ENCODE assay signal across 9 mouse cellular contexts in genomic region chr3:152264830-152265229, GRCm38 (mm10). TPM values are rescaled to one million over a fixed set of nuclear protein-coding genes. Genes with fewer than 3 reads are reported as not detected.
DNase-seq lines count a peak whose midpoint lies in the region; ATAC-seq and TF ChIP-seq lines count a peak whose summit lies in the region.
"Had no signal": no experiment of that assay in that cellular context is flagged by ENCODE, and none has a peak within 500 bp of the region (broad histone marks: within the 10 kb centered on the region; RNA-seq: fewer than 3 reads in every experiment).

No protein-coding gene starts in this region.

- no peak for ATAC-seq in lung, embryonic 15.5 days (ENCODE audit: borderline replicate concordance, extremely low read depth, low FRiP score, low TSS enrichment)
- ATAC-seq in heart, embryonic 11.5 days (replicated peaks; ENCODE audit: insufficient number of reproducible peaks, low FRiP score, low TSS enrichment), result no peak
- ATAC-seq in limb, embryonic 13.5 days (ENCODE audit: low FRiP score, low read depth), result no peak

- no peaks in the 10 kb centered on the region for H3K36me3 ChIP-seq in lung, embryonic 15.5 days
- no peaks in the 10 kb centered on the region for H3K36me3 ChIP-seq in heart, embryonic 11.5 days (ENCODE audit: control insufficient read depth, insufficient read depth, low read length)
- no peaks in the 10 kb centered on the region for H3K36me3 ChIP-seq in limb, embryonic 13.5 days
- H3K36me3 ChIP-seq in small intestine, adult 2 months (ENCODE audit: control insufficient read depth, insufficient read depth, low read length), result no peaks in the 10 kb centered on the region

- no peak for TF ChIP-seq CTCF in small intestine, adult 2 months (IDR thresholded peaks at IDR 0.05; ENCODE audit: extremely low read depth, insufficient read length, insufficient replicate concordance, low read depth, low read length)

- no peaks in the 10 kb centered on the region for H3K9me3 ChIP-seq in lung, embryonic 15.5 days
- no peaks in the 10 kb centered on the region for H3K9me3 ChIP-seq in heart, embryonic 11.5 days (replicated peaks; ENCODE audit: control insufficient read depth, low read length)
- no peaks in the 10 kb centered on the region for H3K9me3 ChIP-seq in limb, embryonic 13.5 days

- H3K4me3 ChIP-seq in lung, embryonic 15.5 days, result peak overlapping the region; percentile 67
- H3K4me3 ChIP-seq in heart, embryonic 11.5 days (ENCODE audit: low read depth, low read length), result peak overlapping the region; percentile 69
- peak overlapping the region; percentile 62 for H3K4me3 ChIP-seq in limb, embryonic 13.5 days
- H3K4me3 ChIP-seq in small intestine, adult 2 months (ENCODE audit: low read depth, low read length), result no peak overlapping the region

- peak overlapping the region; percentile 87 for H3K9ac ChIP-seq in lung, embryonic 15.5 days
- peak overlapping the region; percentile 96 for H3K9ac ChIP-seq in heart, embryonic 11.5 days (ENCODE audit: low read depth, low read length)
- H3K9ac ChIP-seq in limb, embryonic 13.5 days, result peak overlapping the region; percentile 80; the same call in 1 of the 2 replicates

- no peak for TF ChIP-seq POLR2A in small intestine, adult 2 months (IDR thresholded peaks at IDR 0.05; ENCODE audit: low read depth, low read length)

- 19% methylated on average over 12 of the region's 12 CpGs for WGBS in lung, embryonic 15.5 days
- WGBS in heart, embryonic 11.5 days (ENCODE audit: insufficient replicate concordance), result 20% methylated on average over 12 of the region's 12 CpGs
- 42% methylated on average over 12 of the region's 12 CpGs for WGBS in limb, embryonic 13.5 days
- WGBS in small intestine, adult 2 months, result 74% methylated on average over 12 of the region's 12 CpGs

- peaks cover 13% of the 10 kb centered on the region; the same call in 1 of the 2 replicates for H3K27me3 ChIP-seq in lung, embryonic 15.5 days
- no peaks in the 10 kb centered on the region for H3K27me3 ChIP-seq in heart, embryonic 11.5 days (ENCODE audit: control insufficient read depth, insufficient read depth, low read length)
- peaks cover 28% of the 10 kb centered on the region for H3K27me3 ChIP-seq in limb, embryonic 13.5 days
- H3K27me3 ChIP-seq in small intestine, adult 2 months (ENCODE audit: control insufficient read depth, insufficient read depth, low read length), result peaks cover 4% of the 10 kb centered on the region; the same call in 1 of the 2 replicates

- peak overlapping the region; percentile 94 for H3K27ac ChIP-seq in lung, embryonic 15.5 days
- peak overlapping the region; percentile 99 for H3K27ac ChIP-seq in heart, embryonic 11.5 days (ENCODE audit: low read depth, low read length)
- 0 out of 2 replicates have a peak overlapping the region, but pooled peaks have one; percentile 88 for H3K27ac ChIP-seq in limb, embryonic 13.5 days
- 0 out of 2 replicates have a peak overlapping the region, but pooled peaks have one; percentile 46 for H3K27ac ChIP-seq in small intestine, adult 2 months (ENCODE audit: insufficient read depth, low read depth, low read length)

- peak overlapping the region; percentile 80 for H3K4me2 ChIP-seq in lung, embryonic 15.5 days
- H3K4me2 ChIP-seq in heart, embryonic 11.5 days, result peak overlapping the region; percentile 65
- peak overlapping the region; percentile 88 for H3K4me2 ChIP-seq in limb, embryonic 13.5 days (replicated peaks)

- no peak for DNase-seq in lung, postnatal 14 days
- DNase-seq in cerebellum, adult 11 months, result no peak
- DNase-seq in cerebellum, postnatal 14 days, result no peak
- DNase-seq in thymus, postnatal 14 days, result no peak
- DNase-seq: right cerebral cortex, postnatal 14 days had no signal

- peaks cover 29% of the 10 kb centered on the region for H3K4me1 ChIP-seq in lung, embryonic 15.5 days
- peaks cover 20% of the 10 kb centered on the region for H3K4me1 ChIP-seq in heart, embryonic 11.5 days (ENCODE audit: control insufficient read depth, insufficient read depth, low read length)
- peaks cover 26% of the 10 kb centered on the region for H3K4me1 ChIP-seq in limb, embryonic 13.5 days
- H3K4me1 ChIP-seq in small intestine, adult 2 months (ENCODE audit: control insufficient read depth, insufficient read depth, insufficient read length, low read length), result peaks cover 8% of the 10 kb centered on the region

RNA-seq across cellular contexts. Expression of gene Nexn, which starts 1.3 kb away (rescaled TPM):
- 64.4 and 75.1 TPM in 2 replicates for polyA plus RNA-seq in lung, embryonic 15.5 days (2015; fragmentation: Nextera tagmentation; extraction: Ambion mirVana)
- 165 and 210 TPM in 2 replicates for polyA plus RNA-seq in heart, embryonic 11.5 days (2014; fragmentation: Nextera tagmentation; extraction: Ambion mirVana)
- polyA plus RNA-seq in limb, embryonic 13.5 days (2015; fragmentation: Nextera tagmentation; extraction: Ambion mirVana), result 26.0 and 27.9 TPM in 2 replicates
- 0.05 TPM in 1 of 2 replicates, not detected in the other for polyA plus RNA-seq in small intestine, adult 2 months (2012; rRNA removed)

RNA-seq across cellular contexts. Expression of gene Fubp1, which starts 54.6 kb away (rescaled TPM):
- 261 and 272 TPM in 2 replicates for polyA plus RNA-seq in lung, embryonic 15.5 days (2015; fragmentation: Nextera tagmentation; extraction: Ambion mirVana)
- polyA plus RNA-seq in heart, embryonic 11.5 days (2014; fragmentation: Nextera tagmentation; extraction: Ambion mirVana), result 158 TPM in 2 replicates
- 325 and 338 TPM in 2 replicates for polyA plus RNA-seq in limb, embryonic 13.5 days (2015; fragmentation: Nextera tagmentation; extraction: Ambion mirVana)
- polyA plus RNA-seq in small intestine, adult 2 months (2012; rRNA removed), result 9.3 and 18.4 TPM in 2 replicates

RNA-seq across cellular contexts. Expression of gene Dnajb4, which starts 54.7 kb away (rescaled TPM):
- polyA plus RNA-seq in lung, embryonic 15.5 days (2015; fragmentation: Nextera tagmentation; extraction: Ambion mirVana), result 38.2 and 41.4 TPM in 2 replicates
- polyA plus RNA-seq in heart, embryonic 11.5 days (2014; fragmentation: Nextera tagmentation; extraction: Ambion mirVana), result 46.2 and 49.0 TPM in 2 replicates
- 34.2 and 37.2 TPM in 2 replicates for polyA plus RNA-seq in limb, embryonic 13.5 days (2015; fragmentation: Nextera tagmentation; extraction: Ambion mirVana)
- polyA plus RNA-seq in small intestine, adult 2 months (2012; rRNA removed), result 0.48 and 1.4 TPM in 2 replicates

Comparison
In these comparisons a context has a peak if more than half of its experiments do, and no peak if none do; other contexts are left out.
1. H3K27ac ChIP-seq: peak in every context shown above with its lines; median percentile 99 in heart, embryonic 11.5 days; 94 in lung, embryonic 15.5 days; 88 in limb, embryonic 13.5 days; 46 in small intestine, adult 2 months.
2. RNA of gene Nexn, which starts 1.3 kb away (polyA plus RNA-seq): 165 to 210 TPM in heart, embryonic 11.5 days, 64.4 to 75.1 TPM in lung, embryonic 15.5 days and 26.0 to 27.9 TPM in limb, embryonic 13.5 days; 0.05 TPM in small intestine, adult 2 months; every median in the first group is over 10 times any median in the second.
3. RNA of gene Dnajb4, which starts 54.7 kb away (polyA plus RNA-seq): 46.2 to 49.0 TPM in heart, embryonic 11.5 days, 38.2 to 41.4 TPM in lung, embryonic 15.5 days and 34.2 to 37.2 TPM in limb, embryonic 13.5 days; 0.48 to 1.4 TPM in small intestine, adult 2 months; every median in the first group is over 10 times any median in the second.
4. Peak in every context shown above with its lines, with median percentiles within 50 percentile points of each other: H3K4me2 ChIP-seq and H3K9ac ChIP-seq.